Mouse (Mus musculus) hindbrain, embryonic 13.5 days (tissue): ENCODE data around the gene Ssc4d. TPM values are rescaled to one million over a fixed set of nuclear protein-coding genes. Genes with fewer than 3 reads are reported as not detected.

Source experiments
- ATAC-seq: fragments of 200-750 bp; cut with Nextera tagmentation; 2 replicates; pipeline ENCODE4 v1.8.0; 2017; ENCODE audit warnings: moderate TSS enrichment; ENCODE audit not compliant: low FRiP score
- H3K27ac ChIP-seq: fragments of 300-500 bp; sonication (generic); 2 replicates; pipeline ENCODE4 v1.5.1; 2015; ENCODE audit warnings: inconsistent platforms, mild to moderate bottlenecking, moderate library complexity
- H3K27me3 ChIP-seq: fragments of 300-500 bp; sonication (generic); 2 replicates; pipeline ENCODE4 v1.6.1; 2015; ENCODE audit warnings: mild to moderate bottlenecking, inconsistent platforms
- H3K36me3 ChIP-seq: fragments of 300-500 bp; sonication (generic); 2 replicates; pipeline ENCODE4 v1.6.1; 2015; ENCODE audit warnings: mild to moderate bottlenecking, inconsistent platforms
- H3K4me1 ChIP-seq: fragments of 300-500 bp; sonication (generic); replicated peaks from 2 replicates; pipeline ENCODE4 v1.6.1; 2015; ENCODE audit warnings: inconsistent platforms
- H3K4me2 ChIP-seq: fragments of 300-500 bp; sonication (generic); 2 replicates; pipeline ENCODE4 v1.6.1; 2015; ENCODE audit warnings: inconsistent platforms, mild to moderate bottlenecking, moderate library complexity
- H3K4me3 ChIP-seq: fragments of 300-500 bp; sonication (generic); 2 replicates; pipeline ENCODE4 v1.5.1; 2015; ENCODE audit warnings: mild to moderate bottlenecking, inconsistent platforms
- H3K9ac ChIP-seq: fragments of 300-500 bp; sonication (generic); 2 replicates; pipeline ENCODE4 v1.6.1; 2015; ENCODE audit warnings: mild to moderate bottlenecking, inconsistent platforms
- H3K9me3 ChIP-seq: fragments of 300-500 bp; sonication (generic); 2 replicates; pipeline ENCODE4 v1.6.1; 2016; ENCODE audit warnings: inconsistent platforms
- WGBS: fragments of 180-500 bp; shearing (Covaris S2); methylation state at CpG from one replicate; pipeline ENCODE4 v1.1.7; 2015; 5-methylcytosine and 5-hydroxymethylcytosine counted together
- polyA plus RNA-seq: library from polyadenylated mRNA; unstranded; fragments of >200 nt; fragmentation: Nextera tagmentation; extraction: Ambion mirVana; gene quantifications from 2 replicates; pipeline ENCODE4 v1.2.1, GENCODE M21; 2015

The Ssc4d gene
- polyA plus RNA-seq, 1 experiment from 2014 or later: 0.61 TPM

DNA sequence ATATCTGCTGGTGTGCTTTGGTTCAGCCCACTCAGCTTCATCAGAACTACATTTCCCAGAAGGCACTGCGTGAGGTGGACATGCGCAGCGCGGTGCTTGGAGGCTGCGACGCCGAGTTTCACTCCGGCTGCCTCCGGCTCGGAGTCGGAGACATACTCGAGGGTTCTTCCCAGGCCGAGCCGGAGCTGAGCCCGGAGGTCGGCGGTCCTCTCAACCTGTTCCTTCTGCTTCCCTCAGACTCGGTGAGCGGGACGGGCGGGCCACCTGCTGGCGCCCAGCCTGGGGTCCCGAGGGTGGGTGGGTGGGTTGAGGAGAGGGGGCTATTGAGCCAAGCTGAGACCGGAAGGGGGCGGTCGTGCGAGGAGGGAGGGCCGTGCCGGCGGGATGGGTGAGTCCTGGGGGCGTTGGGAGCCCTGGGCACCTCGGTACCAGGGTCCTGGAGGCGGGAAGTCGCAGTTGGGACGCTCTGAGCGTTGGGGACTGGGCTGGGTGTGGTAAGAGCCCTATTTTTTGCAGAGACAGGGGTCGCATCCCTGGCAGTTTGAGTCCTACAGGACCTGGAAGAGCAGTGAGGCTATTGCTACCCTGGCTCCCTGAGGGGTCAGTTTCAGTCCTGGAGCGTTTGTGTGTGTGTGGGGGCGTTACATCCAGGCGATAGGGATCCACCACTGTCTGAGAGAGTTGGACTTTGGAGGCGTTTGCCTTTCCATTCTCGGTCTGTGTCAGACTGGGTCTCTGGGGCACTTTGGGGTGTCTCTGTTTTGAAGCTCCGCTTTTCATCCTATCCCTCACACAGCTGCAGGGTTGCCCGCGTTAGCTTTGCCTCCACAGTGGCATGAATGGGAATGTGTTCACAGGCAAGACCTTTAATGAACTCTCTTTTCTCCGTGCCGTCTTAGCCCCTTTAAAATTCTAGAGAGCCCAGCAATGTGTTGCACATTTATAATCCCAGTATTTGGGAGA is 20.7 kb upstream of the Ssc4d start, which contains the start of gene Dtx2:
TSS of gene Dtx2 (plus strand) at position 76 of the 963 bp plus-strand sequence.
- Histone ChIP-seq H3K9ac (peak within 1 kb of the TSS; percentile 89), H3K4me3 (peak within 1 kb of the TSS; percentile 83)
- under 1% methylated on average over 47 of the region's 47 CpGs for WGBS

DNA sequence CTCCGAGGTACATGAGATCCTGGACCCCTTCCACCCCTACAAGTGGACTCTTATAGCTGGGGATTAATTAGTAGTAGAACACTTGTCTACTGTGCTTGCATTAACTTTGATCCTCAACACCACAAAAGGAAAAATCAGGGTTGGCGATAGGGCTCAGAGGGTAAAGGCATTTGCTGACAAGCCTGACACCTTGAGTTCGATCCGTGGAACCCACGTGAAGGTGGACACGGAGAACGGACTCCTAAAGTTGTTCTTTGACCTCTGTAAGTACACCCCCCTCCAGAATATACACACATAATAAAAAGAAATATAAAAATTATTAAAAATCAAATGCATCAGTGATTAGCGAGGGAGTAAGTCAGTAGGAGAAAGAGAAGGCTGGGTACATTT is 20.0 kb upstream of the Ssc4d start:
- peak overlapping the region; percentile 83; the same call in 1 of the 2 replicates for H3K4me3 ChIP-seq
- no peak overlapping the region for H3K27ac ChIP-seq
- H3K9me3 ChIP-seq: no peaks in the 10 kb centered on the region
- H3K36me3 ChIP-seq: peaks cover 24% of the 10 kb centered on the region
- H3K4me1 ChIP-seq: peaks cover 18% of the 10 kb centered on the region
- no peak; the same call in 1 of the 2 replicates for ATAC-seq
- H3K4me2 ChIP-seq: no peak overlapping the region
- no peak overlapping the region for H3K9ac ChIP-seq
- H3K27me3 ChIP-seq: no peaks in the 10 kb centered on the region
- WGBS: 66% methylated on average over 8 of the region's 8 CpGs

More for the DNA sequence above, 20.7 kb upstream of the Ssc4d start, which contains the start of gene Dtx2:
- Histone ChIP-seq H3K27me3 (no peaks in the 10 kb centered on the region), H3K4me1 (peaks cover 18% of the 10 kb centered on the region), H3K9me3 (no peaks in the 10 kb centered on the region), H3K27ac (peak within 1 kb of the TSS; percentile 89), H3K36me3 (peaks cover 30% of the 10 kb centered on the region), H3K4me2 (peak within 1 kb of the TSS; percentile 76)
- ATAC-seq: peak; percentile 93

DNA sequence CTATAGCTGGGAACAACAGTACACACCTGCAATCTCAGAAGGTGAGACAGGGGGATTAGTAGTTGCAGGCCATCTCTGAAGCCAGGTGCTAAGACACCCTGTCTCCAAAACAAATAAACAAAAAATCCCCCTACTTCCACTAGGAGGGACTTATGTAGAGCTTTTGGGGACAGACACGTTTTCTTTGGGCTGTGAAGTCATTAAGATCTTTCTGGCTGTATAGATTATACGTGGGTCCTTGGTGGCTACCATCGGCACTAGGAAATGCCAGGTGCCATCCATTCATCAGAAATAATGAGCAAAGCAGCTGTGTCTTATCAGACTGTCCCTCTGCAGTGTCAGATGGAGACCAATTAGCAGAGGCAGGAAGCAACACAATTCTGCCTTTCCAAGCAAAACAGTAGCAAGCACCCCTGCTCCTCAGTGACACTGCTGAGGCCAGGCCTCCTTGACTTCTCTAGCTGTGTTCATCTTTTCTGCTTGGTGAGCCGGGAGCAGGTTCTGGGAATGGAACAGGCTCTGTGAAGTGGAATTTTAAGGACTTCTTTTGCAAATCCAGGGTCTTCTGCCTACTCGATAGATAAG is 19.1 kb upstream of the Ssc4d start:
- Histone ChIP-seq H3K4me2 (no peak overlapping the region), H3K9me3 (no peaks in the 10 kb centered on the region), H3K27me3 (no peaks in the 10 kb centered on the region), H3K9ac (no peak overlapping the region), H3K4me1 (peaks cover 18% of the 10 kb centered on the region), H3K4me3 (no peak overlapping the region), H3K27ac (peak overlapping the region; percentile 0; the same call in 1 of the 2 replicates), H3K36me3 (peaks cover 15% of the 10 kb centered on the region)
- ATAC-seq: no peak
- WGBS: 55% methylated on average over 5 of the region's 5 CpGs

DNA sequence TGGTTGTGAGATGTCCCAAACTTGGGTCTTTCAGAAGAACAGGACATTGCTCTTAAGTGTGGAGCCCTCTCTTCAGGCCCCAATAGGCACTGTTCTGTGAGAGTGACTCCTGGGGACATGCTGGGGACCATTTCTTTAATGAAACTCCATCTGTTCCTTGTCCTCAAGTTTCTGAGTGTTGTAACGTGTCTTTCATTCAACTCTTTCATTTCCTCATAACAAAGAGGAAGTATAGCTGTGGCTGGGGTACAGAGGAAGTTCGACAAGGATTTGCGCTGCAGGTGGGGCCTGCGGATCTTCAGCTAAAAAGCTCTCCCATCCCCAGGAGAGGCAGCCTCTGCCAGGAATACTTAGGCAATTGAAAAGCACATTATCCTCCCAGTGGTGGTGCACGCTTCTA is 16.3 kb upstream of the Ssc4d start:
- no peak overlapping the region for H3K4me2 ChIP-seq
- peaks cover 6% of the 10 kb centered on the region for H3K4me1 ChIP-seq
- H3K9ac ChIP-seq: no peak overlapping the region
- no peak for ATAC-seq
- no peak overlapping the region for H3K4me3 ChIP-seq
- 80% methylated on average over 5 of the region's 5 CpGs for WGBS
- H3K36me3 ChIP-seq: no peaks in the 10 kb centered on the region
- no peaks in the 10 kb centered on the region for H3K9me3 ChIP-seq
- no peak overlapping the region for H3K27ac ChIP-seq
- no peaks in the 10 kb centered on the region for H3K27me3 ChIP-seq

DNA sequence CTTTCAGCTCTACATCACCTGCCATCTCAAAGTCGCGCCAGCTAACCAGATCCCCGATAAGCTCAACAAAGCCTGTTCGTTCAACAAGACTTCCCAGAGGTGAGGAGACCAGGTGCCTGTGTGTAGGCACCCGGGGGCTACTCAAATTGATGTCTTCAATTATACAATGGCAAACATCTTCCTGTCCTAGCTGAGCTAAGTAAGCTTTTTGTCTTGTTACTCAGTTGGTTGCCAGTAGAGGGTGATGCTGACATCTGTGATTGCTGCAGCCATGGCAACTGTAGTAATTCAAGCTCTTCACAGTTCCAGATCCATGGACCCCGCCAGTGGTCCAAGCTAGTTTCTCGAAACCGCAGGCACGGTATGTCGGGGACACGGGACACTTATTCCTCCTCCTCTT is 12.9 kb upstream of the Ssc4d start:
- no peak overlapping the region for H3K27ac ChIP-seq
- ATAC-seq: no peak
- no peaks in the 10 kb centered on the region for H3K4me1 ChIP-seq
- no peaks in the 10 kb centered on the region for H3K9me3 ChIP-seq
- H3K4me3 ChIP-seq: no peak overlapping the region
- no peaks in the 10 kb centered on the region for H3K27me3 ChIP-seq
- H3K36me3 ChIP-seq: no peaks in the 10 kb centered on the region
- 58% methylated on average over 11 of the region's 11 CpGs for WGBS
- no peak overlapping the region for H3K4me2 ChIP-seq
- H3K9ac ChIP-seq: no peak overlapping the region

DNA sequence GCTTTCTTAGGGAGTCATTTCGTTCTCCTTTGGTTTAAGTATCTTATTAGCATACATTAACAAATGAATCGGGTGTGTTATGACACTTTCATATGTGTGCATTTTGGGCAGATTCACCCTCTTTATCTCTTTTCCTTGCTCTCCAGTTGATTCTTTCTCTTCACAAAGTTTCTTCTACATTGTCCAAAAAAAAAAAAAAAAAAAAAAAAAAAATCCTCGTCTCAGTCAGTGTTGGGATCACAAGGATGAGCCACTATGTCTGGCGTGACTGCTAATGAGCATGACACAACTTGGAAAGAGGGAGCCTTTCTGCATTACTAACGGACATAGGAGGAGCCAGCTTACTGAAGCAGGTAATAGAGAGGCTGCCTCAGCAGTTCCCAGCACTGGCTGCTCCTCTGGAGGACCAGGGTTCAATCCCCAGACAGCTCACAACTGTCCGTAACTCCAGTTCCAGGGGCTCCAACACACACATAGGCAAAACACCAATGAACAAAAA is 10.3 kb upstream of the Ssc4d start:
- Histone ChIP-seq H3K36me3 (no peaks in the 10 kb centered on the region), H3K9me3 (no peaks in the 10 kb centered on the region), H3K27ac (no peak overlapping the region), H3K27me3 (no peaks in the 10 kb centered on the region), H3K4me3 (no peak overlapping the region), H3K4me2 (no peak overlapping the region), H3K9ac (no peak overlapping the region), H3K4me1 (no peaks in the 10 kb centered on the region)
- no peak for ATAC-seq
- WGBS: 69% methylated on average over 6 of the region's 6 CpGs

DNA sequence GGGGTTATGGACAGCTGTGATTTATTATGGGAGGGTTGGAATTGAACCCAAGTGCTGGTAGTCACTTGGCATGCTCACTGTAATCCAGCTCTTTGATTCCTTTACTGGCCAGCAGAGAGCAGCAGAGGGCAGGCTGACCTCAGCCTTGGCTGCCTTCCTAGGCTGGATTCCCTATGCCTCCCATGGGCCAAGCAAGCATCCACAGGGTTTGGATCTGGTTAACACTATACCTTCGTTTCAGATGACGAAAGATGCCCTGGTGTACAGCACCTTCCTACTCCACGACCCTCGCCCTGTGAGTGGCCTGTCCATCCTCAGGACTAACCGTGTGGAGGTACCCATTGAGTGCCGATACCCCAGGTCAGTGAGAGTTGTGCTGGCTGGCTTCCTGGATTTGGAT is 8.1 kb upstream of the Ssc4d start:
- Histone ChIP-seq H3K9me3 (no peaks in the 10 kb centered on the region), H3K4me3 (no peak overlapping the region), H3K36me3 (no peaks in the 10 kb centered on the region), H3K4me2 (no peak overlapping the region), H3K27me3 (no peaks in the 10 kb centered on the region), H3K9ac (no peak overlapping the region), H3K4me1 (no peaks in the 10 kb centered on the region), H3K27ac (no peak overlapping the region)
- no peak for ATAC-seq
- 41% methylated on average over 6 of the region's 6 CpGs for WGBS

DNA sequence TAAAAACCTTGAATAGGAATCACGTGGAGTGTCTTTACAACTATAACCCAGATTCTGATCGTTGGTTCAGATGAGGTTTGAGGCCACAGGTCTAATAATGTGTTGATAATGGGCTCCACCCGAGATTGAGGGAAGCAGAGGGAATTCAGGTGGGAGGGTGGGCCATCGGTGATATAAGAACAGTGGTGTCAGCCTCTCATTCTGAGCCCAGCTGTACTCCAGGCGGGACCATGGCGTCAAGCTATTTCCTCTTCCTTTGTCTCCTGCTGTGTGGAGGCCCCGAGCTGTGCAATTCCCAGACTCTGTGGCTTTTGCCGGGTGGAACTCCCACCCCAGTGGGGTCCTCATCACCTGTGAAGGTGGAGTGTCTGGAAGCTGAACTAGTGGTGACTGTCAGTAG is 5.6 kb upstream of the Ssc4d start, which contains the start of gene Zp3:
TSS of gene Zp3 (plus strand) at position 196 of the 400 bp plus-strand sequence.
- Histone ChIP-seq H3K4me3 (no peak within 1 kb of the TSS), H3K9me3 (no peaks in the 10 kb centered on the region), H3K4me1 (no peaks in the 10 kb centered on the region), H3K36me3 (no peaks in the 10 kb centered on the region), H3K27me3 (no peaks in the 10 kb centered on the region), H3K4me2 (no peak within 1 kb of the TSS), H3K9ac (no peak within 1 kb of the TSS), H3K27ac (no peak within 1 kb of the TSS)
- ATAC-seq: no peak
- WGBS: 71% methylated on average over 8 of the region's 8 CpGs

DNA sequence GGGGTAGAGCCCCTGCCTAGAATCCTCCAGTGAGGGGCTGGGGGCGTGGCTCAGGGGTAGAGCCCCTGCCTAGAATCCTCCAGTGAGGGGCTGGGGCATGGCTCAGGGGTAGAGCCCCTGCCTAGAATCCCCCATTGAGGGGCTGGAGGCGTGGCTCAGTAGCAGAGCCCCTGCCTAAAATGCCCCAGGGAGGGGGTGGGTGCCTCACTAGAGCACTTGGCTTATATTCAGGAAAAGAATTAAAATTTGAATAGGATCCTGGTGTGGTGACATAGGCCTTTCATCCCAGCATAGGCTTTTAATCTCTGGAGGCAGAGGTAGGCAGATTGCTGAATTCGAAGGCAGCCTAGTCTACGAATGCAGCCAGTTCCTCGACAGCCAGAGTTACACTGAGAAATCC is 5.0 kb upstream of the Ssc4d start:
- no peaks in the 10 kb centered on the region for H3K4me1 ChIP-seq
- WGBS: 84% methylated on average over 5 of the region's 5 CpGs

DNA sequence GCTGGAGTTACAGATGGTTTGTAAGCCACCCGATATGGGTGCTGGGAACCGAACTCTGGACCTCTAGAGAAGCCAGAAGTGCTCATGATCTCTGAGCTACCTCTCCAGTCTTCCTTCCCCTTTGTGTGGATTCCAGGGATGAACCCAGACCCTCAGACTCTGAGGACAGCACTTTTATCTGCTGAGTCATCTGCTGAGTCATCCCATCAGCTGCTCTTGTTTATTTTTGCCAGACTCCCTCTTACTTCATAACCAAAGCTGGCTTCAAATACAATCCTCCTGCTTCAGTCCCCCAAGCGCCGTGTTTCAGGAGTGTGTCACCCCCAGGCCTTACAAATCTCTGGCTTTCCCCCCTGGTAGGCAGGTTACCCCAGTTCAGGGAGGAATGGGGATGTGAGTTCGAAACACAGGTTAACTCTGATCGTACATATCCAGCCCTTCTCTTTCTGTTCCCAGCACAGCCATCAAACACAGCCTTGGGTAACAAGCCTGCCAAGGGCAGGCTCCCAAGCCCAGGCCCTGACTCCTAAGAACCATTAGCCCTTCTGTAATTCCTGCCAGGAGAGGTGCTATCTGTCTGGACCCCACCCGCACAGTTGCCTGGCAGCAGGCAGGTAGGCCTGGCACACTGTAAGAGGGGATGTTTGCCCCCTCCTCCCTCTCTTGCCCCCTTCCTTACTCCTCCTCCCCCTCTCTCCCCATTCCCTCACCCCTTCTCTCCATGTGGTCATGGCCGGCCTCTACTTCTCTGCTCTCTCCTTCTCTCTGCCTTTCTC is 1.8 kb upstream of the Ssc4d start:
- no peaks in the 10 kb centered on the region for H3K36me3 ChIP-seq
- WGBS: 92% methylated on average over 8 of the region's 8 CpGs
- ATAC-seq: no peak
- no peak overlapping the region for H3K4me2 ChIP-seq
- H3K9me3 ChIP-seq: no peaks in the 10 kb centered on the region
- H3K27ac ChIP-seq: no peak overlapping the region
- H3K4me1 ChIP-seq: no peaks in the 10 kb centered on the region
- H3K4me3 ChIP-seq: no peak overlapping the region
- no peaks in the 10 kb centered on the region for H3K27me3 ChIP-seq
- H3K9ac ChIP-seq: no peak overlapping the region

More for the DNA sequence above, 5.0 kb upstream of the Ssc4d start:
- H3K9me3 ChIP-seq: no peaks in the 10 kb centered on the region
- H3K4me3 ChIP-seq: no peak overlapping the region
- no peaks in the 10 kb centered on the region for H3K27me3 ChIP-seq
- H3K9ac ChIP-seq: no peak overlapping the region
- H3K27ac ChIP-seq: no peak overlapping the region
- no peak overlapping the region for H3K4me2 ChIP-seq
- H3K36me3 ChIP-seq: no peaks in the 10 kb centered on the region
- ATAC-seq: no peak

DNA sequence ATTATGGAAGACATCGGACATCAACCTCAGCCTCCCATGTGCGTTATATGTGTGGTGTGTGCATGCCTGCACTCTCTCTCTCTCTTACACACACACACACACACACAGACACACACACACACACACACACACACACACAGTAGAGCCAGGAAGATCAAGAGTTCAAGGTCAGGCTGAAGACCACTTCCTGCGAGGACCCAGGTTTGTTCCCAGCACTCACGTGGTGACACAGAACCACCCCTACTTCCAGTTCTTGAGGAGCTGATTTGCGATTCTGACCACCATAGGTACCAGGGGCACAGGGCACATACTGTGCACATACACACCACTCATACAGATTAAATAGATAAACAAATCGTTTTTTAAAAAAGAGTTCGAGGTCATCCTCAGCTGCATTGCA is 2.5 kb downstream of the Ssc4d start:
- H3K4me3 ChIP-seq: no peak overlapping the region
- H3K27ac ChIP-seq: no peak overlapping the region
- 93% methylated on average over 7 of the region's 7 CpGs for WGBS
- H3K4me1 ChIP-seq: no peaks in the 10 kb centered on the region
- no peak overlapping the region for H3K9ac ChIP-seq
- no peak for ATAC-seq
- H3K4me2 ChIP-seq: no peak overlapping the region
- no peaks in the 10 kb centered on the region for H3K27me3 ChIP-seq
- H3K36me3 ChIP-seq: no peaks in the 10 kb centered on the region
- no peaks in the 10 kb centered on the region for H3K9me3 ChIP-seq

DNA sequence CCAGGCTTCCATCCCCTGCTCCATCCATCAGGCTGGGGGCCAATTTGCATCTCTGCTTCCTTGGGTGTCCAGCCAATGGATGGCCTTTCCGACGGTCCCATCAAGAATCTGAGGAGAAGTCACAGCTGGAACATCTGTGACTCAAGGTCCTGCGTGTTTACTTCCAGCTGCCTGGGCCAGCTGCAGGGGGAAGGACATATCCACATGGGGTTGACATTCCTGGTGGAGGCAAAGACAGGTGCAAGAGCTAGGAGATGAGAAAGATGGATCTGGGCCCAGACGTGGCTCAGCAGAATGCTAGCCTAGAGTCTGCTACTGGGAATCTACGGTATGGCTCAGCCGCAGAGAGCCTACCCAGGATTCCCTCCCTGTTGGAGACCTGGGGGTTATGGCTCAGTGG is 4.1 kb downstream of the Ssc4d start:
- no peak for ATAC-seq
- WGBS: 78% methylated on average over 6 of the region's 6 CpGs
- peaks cover 5% of the 10 kb centered on the region for H3K4me1 ChIP-seq
- no peak overlapping the region for H3K9ac ChIP-seq
- no peaks in the 10 kb centered on the region for H3K36me3 ChIP-seq
- H3K27me3 ChIP-seq: 0 out of 2 replicates have a peak, but pooled peaks cover 6% of the 10 kb centered on the region
- no peak overlapping the region for H3K27ac ChIP-seq
- no peak overlapping the region for H3K4me2 ChIP-seq
- no peaks in the 10 kb centered on the region for H3K9me3 ChIP-seq
- H3K4me3 ChIP-seq: no peak overlapping the region
